Mouse (Mus musculus): ENCODE data around the gene Ypel4.

GRCm38 (mm10) chr2:84725770-84726169 lies 8.1 kb upstream of the Ypel4 start:
- TF ChIP-seq CTCF (IDR thresholded peaks at IDR 0.05; ENCODE audit: control insufficient read depth, insufficient read depth, insufficient read length), result no peak
- no peak for TF ChIP-seq MYOG (IDR thresholded peaks at IDR 0.05; ENCODE audit: control insufficient read depth, extremely low read depth, insufficient read length)
